Mouse (Mus musculus) megakaryocyte, embryonic 14.5 days (primary cell): ENCODE measurements around the gene Lgals4.
"Not testable (repeated sequence)": the region's sequence is repeated elsewhere in the genome, so short reads cannot be mapped to it uniquely, and the experiment has no call there.

Experiments
- FLI1 ChIP-seq: IDR thresholded peaks from 2 replicates; pipeline ENCODE4 v1.6.1; 2012; ENCODE audit warnings: low read length, inconsistent platforms, mixed read lengths
- GATA1 ChIP-seq: IDR thresholded peaks from 3 replicates; pipeline ENCODE4 v1.6.1; 2012; ENCODE audit warnings: mixed read lengths, low read length, inconsistent platforms, borderline replicate concordance

- TF ChIP-seq GATA1 = 0 out of 3 replicates have a peak, but pooled peaks have one; percentile 21
- not testable (repeated sequence) for TF ChIP-seq FLI1
Measured at GRCm38 (mm10) chr7:28867508-28868340, 34.1 kb downstream of the Lgals4 start.
